In the genomic region with DNA sequence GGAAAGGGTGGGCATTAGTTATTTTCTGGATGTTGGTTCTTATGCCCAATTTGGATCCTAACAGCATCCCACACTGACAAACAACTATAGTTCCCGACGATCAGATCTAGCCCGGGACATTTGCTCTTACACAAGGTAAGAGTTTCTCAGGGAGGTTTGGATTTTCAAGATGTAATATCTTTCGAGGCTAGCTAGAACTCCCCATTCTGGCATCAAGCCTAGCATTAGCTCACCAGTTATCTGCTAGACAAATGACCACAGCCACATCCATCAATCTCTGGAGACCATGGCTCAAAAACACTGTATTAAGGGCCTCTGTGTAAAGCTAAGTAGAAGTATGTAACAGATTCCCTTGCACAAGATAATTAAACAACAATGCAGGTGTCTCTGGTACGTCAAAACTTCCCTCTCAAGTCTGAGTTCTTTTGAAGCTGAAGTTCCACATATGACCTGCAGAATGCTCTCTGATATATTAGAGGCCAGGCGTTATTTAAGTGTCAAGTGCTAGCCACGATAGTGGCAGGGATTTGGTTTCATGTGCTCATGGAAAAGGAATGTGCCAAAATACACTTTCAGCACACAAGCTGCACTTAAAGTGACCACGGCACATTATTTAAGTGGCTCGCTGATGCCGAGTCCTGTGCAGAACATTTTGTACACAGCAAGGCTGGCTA, we compare ENCODE assay signal across 9 mouse cellular contexts. TPM values are rescaled to one million over a fixed set of nuclear protein-coding genes. Genes with fewer than 3 reads are reported as not detected.
A peak's percentile ranks its signal among the peaks of the same experiment; 100 is the strongest.
DNase-seq lines count a peak whose midpoint lies in the region; ATAC-seq and TF ChIP-seq lines count a peak whose summit lies in the region.
"Had no signal": no experiment of that assay in that cellular context is flagged by ENCODE, and none has a peak within 500 bp of the region (broad histone marks: within the 10 kb centered on the region; RNA-seq: fewer than 3 reads in every experiment).

No protein-coding gene starts in this region.

- peak; percentile 36 for TF ChIP-seq CTCF in heart, postnatal 0 days (IDR thresholded peaks at IDR 0.05; ENCODE audit: low read depth)

- no peaks in the 10 kb centered on the region for H3K27me3 ChIP-seq in embryonic facial prominence, embryonic 11.5 days (ENCODE audit: control insufficient read depth, insufficient read depth, low read length)
- no peaks in the 10 kb centered on the region for H3K27me3 ChIP-seq in heart, postnatal 0 days (ENCODE audit: control insufficient read depth, insufficient read depth, low read length)
- no peaks in the 10 kb centered on the region for H3K27me3 ChIP-seq in limb, embryonic 12.5 days
- no peaks in the 10 kb centered on the region for H3K27me3 ChIP-seq in forebrain, embryonic 16.5 days (replicated peaks; ENCODE audit: control insufficient read depth, insufficient read depth, low read length)

- H3K27ac ChIP-seq in embryonic facial prominence, embryonic 11.5 days (replicated peaks; ENCODE audit: low read depth, low read length): no peak overlapping the region
- peak overlapping the region; percentile 87 for H3K27ac ChIP-seq in heart, postnatal 0 days (ENCODE audit: low read depth)
- H3K27ac ChIP-seq in limb, embryonic 12.5 days: peak overlapping the region; percentile 98
- H3K27ac ChIP-seq in forebrain, embryonic 16.5 days (ENCODE audit: low read length): no peak overlapping the region

- no peak for ATAC-seq in embryonic facial prominence, embryonic 11.5 days (replicated peaks; ENCODE audit: insufficient number of reproducible peaks, low FRiP score, low TSS enrichment, low read depth)
- peak; percentile 91 for ATAC-seq in heart, postnatal 0 days (ENCODE audit: insufficient read depth, low read depth)
- ATAC-seq in limb, embryonic 12.5 days (ENCODE audit: insufficient number of reproducible peaks, insufficient read depth, low FRiP score, low TSS enrichment, low read depth): no peak
- ATAC-seq in forebrain, embryonic 16.5 days: no peak
- ATAC-seq in monocyte, adult 5-6 weeks (replicated peaks; ENCODE audit: insufficient number of reproducible peaks, low FRiP score, low TSS enrichment, poor library complexity, severe bottlenecking): no peak

- no peaks in the 10 kb centered on the region for H3K36me3 ChIP-seq in embryonic facial prominence, embryonic 11.5 days (replicated peaks; ENCODE audit: control insufficient read depth, insufficient read depth, low read depth, low read length)
- H3K36me3 ChIP-seq in heart, postnatal 0 days (replicated peaks; ENCODE audit: control insufficient read depth, insufficient read depth, low read length): peaks cover 13% of the 10 kb centered on the region; the same call in 1 of the 2 replicates
- H3K36me3 ChIP-seq in limb, embryonic 12.5 days: peaks cover 30% of the 10 kb centered on the region; the same call in 1 of the 2 replicates
- no peaks in the 10 kb centered on the region for H3K36me3 ChIP-seq in forebrain, embryonic 16.5 days (ENCODE audit: control insufficient read depth, insufficient read depth)
- H3K36me3 ChIP-seq: G1E had no signal

- TF ChIP-seq EP300 in heart, postnatal 0 days (IDR thresholded peaks at IDR 0.05; ENCODE audit: low read depth): peak; percentile 94

- 51% methylated on average over 10 of the region's 10 CpGs for WGBS in embryonic facial prominence, embryonic 11.5 days
- 17% methylated on average over 10 of the region's 10 CpGs for WGBS in heart, postnatal 0 days
- 52% methylated on average over 10 of the region's 10 CpGs for WGBS in limb, embryonic 12.5 days
- 65% methylated on average over 10 of the region's 10 CpGs for WGBS in forebrain, embryonic 16.5 days

- peak; percentile 87 for DNase-seq in 3T3-L1 (ENCODE audit: low read depth, low spot score)
- DNase-seq in embryonic facial prominence, embryonic 11.5 days (ENCODE audit: low spot score): peak; percentile 71
- DNase-seq in heart, postnatal 0 days (ENCODE audit: low spot score): peak; percentile 94
- no peak for DNase-seq in spleen, postnatal 14 days (ENCODE audit: low spot score in 2 of 2)
- no peak for DNase-seq in layer of hippocampus, adult 18-20 months (ENCODE audit: low spot score in 2 of 2)

- H3K4me3 ChIP-seq in embryonic facial prominence, embryonic 11.5 days (ENCODE audit: low read depth, low read length): no peak overlapping the region
- no peak overlapping the region for H3K4me3 ChIP-seq in heart, postnatal 0 days (ENCODE audit: low read depth, low read length)
- no peak overlapping the region for H3K4me3 ChIP-seq in limb, embryonic 12.5 days (replicated peaks)
- no peak overlapping the region for H3K4me3 ChIP-seq in forebrain, embryonic 16.5 days (replicated peaks; ENCODE audit: low read length)

- no peak overlapping the region for H3K9ac ChIP-seq in embryonic facial prominence, embryonic 11.5 days (replicated peaks; ENCODE audit: low read length)
- no peak overlapping the region for H3K9ac ChIP-seq in heart, postnatal 0 days (replicated peaks; ENCODE audit: low read depth, low read length)
- H3K9ac ChIP-seq in limb, embryonic 12.5 days (replicated peaks): no peak overlapping the region
- H3K9ac ChIP-seq in forebrain, embryonic 16.5 days (replicated peaks; ENCODE audit: low read depth, low read length): no peak overlapping the region

- H3K4me1 ChIP-seq in embryonic facial prominence, embryonic 11.5 days (ENCODE audit: control insufficient read depth, insufficient read depth, low read length): peaks cover 8% of the 10 kb centered on the region
- H3K4me1 ChIP-seq in heart, postnatal 0 days (ENCODE audit: control insufficient read depth, insufficient read depth): peaks cover 33% of the 10 kb centered on the region
- H3K4me1 ChIP-seq in limb, embryonic 12.5 days (replicated peaks): peaks cover 55% of the 10 kb centered on the region
- no peaks in the 10 kb centered on the region for H3K4me1 ChIP-seq in forebrain, embryonic 16.5 days (replicated peaks; ENCODE audit: control insufficient read depth, insufficient read depth, low read length)

- H3K4me2 ChIP-seq in embryonic facial prominence, embryonic 11.5 days (ENCODE audit: low read depth, low read length): no peak overlapping the region
- no peak overlapping the region for H3K4me2 ChIP-seq in heart, postnatal 0 days (ENCODE audit: low read depth, low read length)
- no peak overlapping the region for H3K4me2 ChIP-seq in limb, embryonic 12.5 days
- no peak overlapping the region for H3K4me2 ChIP-seq in forebrain, embryonic 16.5 days (ENCODE audit: low read length)

- H3K9me3 ChIP-seq in embryonic facial prominence, embryonic 11.5 days (replicated peaks; ENCODE audit: control insufficient read depth, low read length): no peaks in the 10 kb centered on the region
- H3K9me3 ChIP-seq in heart, postnatal 0 days (replicated peaks; ENCODE audit: control insufficient read depth, low read length): no peaks in the 10 kb centered on the region
- no peaks in the 10 kb centered on the region for H3K9me3 ChIP-seq in limb, embryonic 12.5 days
- H3K9me3 ChIP-seq in forebrain, embryonic 16.5 days (ENCODE audit: control insufficient read depth, low read length): no peaks in the 10 kb centered on the region

RNA-seq across cellular contexts. Expression of a gene that starts 51.8 kb away (rescaled TPM):
- polyA plus RNA-seq in embryonic facial prominence, embryonic 11.5 days (2014; fragmentation: Nextera tagmentation; extraction: Ambion mirVana): 61.2 and 71.1 TPM in 2 replicates
- total RNA-seq in heart, postnatal 0 days (2014; rRNA removed; ENCODE audit: low replicate concordance): 92.1 and 111 TPM in 2 replicates
- 56.3 and 57.5 TPM in 2 replicates for polyA plus RNA-seq in heart, postnatal 0 days (2015; fragmentation: Nextera tagmentation; extraction: Ambion mirVana)
- polyA plus RNA-seq in limb, embryonic 12.5 days (2016; fragmentation: Nextera tagmentation; extraction: Ambion mirVana): 57.7 and 66.8 TPM in 2 replicates
- 3.7 and 5.0 TPM in 2 replicates for polyA plus RNA-seq in forebrain, embryonic 16.5 days (2015; fragmentation: Nextera tagmentation; extraction: Ambion mirVana)
- not detected in 3 replicates for total RNA-seq in monocyte, adult 5-6 weeks (2017)
- total RNA-seq in layer of hippocampus, adult 18-20 months (2021): under 1 TPM; 0.57 to 0.79 TPM
- polyA plus RNA-seq: G1E had no signal

Comparison
In these comparisons a context has a peak if more than half of its experiments do, and no peak if none do; other contexts are left out.
1. DNase-seq: peak in 3T3-L1 (single experiment), embryonic facial prominence, embryonic 11.5 days (single experiment) and heart, postnatal 0 days (single experiment); none in spleen, postnatal 14 days (0 of 2) and layer of hippocampus, adult 18-20 months (0 of 2).
2. H3K27ac ChIP-seq: peak in heart, postnatal 0 days (single experiment) and limb, embryonic 12.5 days (single experiment); none in embryonic facial prominence, embryonic 11.5 days (single experiment) and forebrain, embryonic 16.5 days (single experiment).